ENCODE assay signal across 12 mouse cellular contexts in the genomic region with DNA sequence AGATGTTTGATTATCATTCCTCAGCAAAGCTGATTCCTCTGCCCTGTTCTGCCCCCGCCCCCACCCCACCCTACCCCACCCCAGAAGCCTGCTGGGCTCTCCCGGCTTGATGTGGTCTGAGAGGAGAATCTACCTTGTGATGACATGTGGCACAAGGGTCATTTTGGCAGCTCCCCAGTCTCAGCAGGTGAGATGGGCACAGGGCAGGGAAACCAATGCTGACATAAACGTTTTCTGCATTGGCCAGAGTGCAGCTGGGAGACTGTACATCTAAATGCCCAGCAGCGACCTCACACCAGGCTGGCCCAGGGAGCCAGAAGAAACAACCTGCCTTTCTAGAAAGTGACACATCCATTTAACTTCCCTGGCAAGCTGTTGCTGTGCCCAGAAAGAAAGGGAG.
"Had no signal": no experiment of that assay in that cellular context is flagged by ENCODE, and none has a peak within 500 bp of the region (broad histone marks: within the 10 kb centered on the region; RNA-seq: fewer than 3 reads in every experiment).

No protein-coding gene starts in this region.

- H3K27ac ChIP-seq: kidney, postnatal 0 days; limb, embryonic 15.5 days; liver, embryonic 12.5 days; midbrain, embryonic 10.5 days; neural tube, embryonic 12.5 days had no signal

- DNase-seq: kidney, postnatal 36 days; lung, postnatal 10 days; lung, postnatal 4 days; thymus, adult 18-20 months; thymus, postnatal 14 days had no signal

- H3K9me3 ChIP-seq: limb, embryonic 15.5 days; liver, embryonic 12.5 days; midbrain, embryonic 10.5 days; neural tube, embryonic 12.5 days had no signal

- H3K36me3 ChIP-seq: limb, embryonic 15.5 days; liver, embryonic 12.5 days; midbrain, embryonic 10.5 days; neural tube, embryonic 12.5 days had no signal

- ATAC-seq: liver, embryonic 12.5 days had no signal

- H3K27me3 ChIP-seq: limb, embryonic 15.5 days; neural tube, embryonic 12.5 days had no signal

- H3K4me3 ChIP-seq: limb, embryonic 15.5 days; liver, embryonic 12.5 days; midbrain, embryonic 10.5 days; myocyte; neural tube, embryonic 12.5 days had no signal

- H3K4me1 ChIP-seq: limb, embryonic 15.5 days; neural tube, embryonic 12.5 days had no signal

- H3K9ac ChIP-seq: limb, embryonic 15.5 days; liver, embryonic 12.5 days; lung, embryonic 14.5 days; neural tube, embryonic 12.5 days had no signal

- H3K4me2 ChIP-seq: limb, embryonic 15.5 days; liver, embryonic 12.5 days; lung, embryonic 14.5 days; neural tube, embryonic 12.5 days had no signal
